Mouse (Mus musculus) frontal cortex, postnatal 36 days (tissue): ENCODE measurements around the gene Dot1l.
"Not testable (repeated sequence)": the region's sequence is repeated elsewhere in the genome, so short reads cannot be mapped to it uniquely, and the experiment has no call there.

Source experiments
- DNase-seq, 2 experiments: peaks; one replicate each; pipeline ENCODE4 v3.0.0; 2022; ENCODE audit warnings: low spot score in 2 of 2

The Dot1l gene

GRCm38 (mm10) chr10:80812391-80813041 lies 57.5 kb downstream of the Dot1l start:
- no peak for DNase-seq

GRCm38 (mm10) chr10:80813366-80813765 lies 58.4 kb downstream of the Dot1l start, which contains the start of gene Jsrp1:
Gene Jsrp1 (minus strand): TSS chr10:80813498.
- DNase-seq = no peak

- no peak for DNase-seq
These were observed 59.8 kb downstream of the Dot1l start for GRCm38 (mm10) chr10:80814800-80815199.

- DNase-seq = not testable (repeated sequence)
These were observed 61.3 kb downstream of the Dot1l start for GRCm38 (mm10) chr10:80816303-80816702.

GRCm38 (mm10) chr10:80817164-80817563 lies 62.2 kb downstream of the Dot1l start:
- DNase-seq = no peak

- not testable (repeated sequence) for DNase-seq
These were observed 62.9 kb downstream of the Dot1l start for GRCm38 (mm10) chr10:80817955-80818354.

GRCm38 (mm10) chr10:80818599-80819281 lies 63.7 kb downstream of the Dot1l start:
- DNase-seq = no peak

GRCm38 (mm10) chr10:80819406-80819805 lies 64.4 kb downstream of the Dot1l start:
- DNase-seq = no peak

GRCm38 (mm10) chr10:80821991-80822390 lies 67.0 kb downstream of the Dot1l start:
- no peak for DNase-seq

GRCm38 (mm10) chr10:80822528-80822927 lies 67.5 kb downstream of the Dot1l start:
- no peak for DNase-seq

- no peak for DNase-seq
These were observed 68.3 kb downstream of the Dot1l start for GRCm38 (mm10) chr10:80823316-80823715.

GRCm38 (mm10) chr10:80823847-80824643 lies 69.0 kb downstream of the Dot1l start:
- DNase-seq = no peak

- DNase-seq = no peak
These were observed 69.8 kb downstream of the Dot1l start for GRCm38 (mm10) chr10:80824827-80825226.

- peak; percentile 99 to 100 for DNase-seq
These were observed 71.4 kb downstream of the Dot1l start, which contains the start of gene Oaz1 for GRCm38 (mm10) chr10:80826151-80827062. Gene Oaz1 (plus strand): TSS chr10:80826656.

GRCm38 (mm10) chr10:80827063-80827869 lies 72.3 kb downstream of the Dot1l start:
- DNase-seq = no peak

GRCm38 (mm10) chr10:80827870-80828420 lies 72.9 kb downstream of the Dot1l start:
- no peak for DNase-seq

- DNase-seq = not testable (repeated sequence)
These were observed 73.6 kb downstream of the Dot1l start for GRCm38 (mm10) chr10:80828587-80828986.

GRCm38 (mm10) chr10:80829359-80830278 lies 74.6 kb downstream of the Dot1l start:
- no peak for DNase-seq

- no peak for DNase-seq
These were observed 76.1 kb downstream of the Dot1l start for GRCm38 (mm10) chr10:80831136-80831535.
